Mouse (Mus musculus) intestine, postnatal 0 days (tissue): ENCODE measurements around the gene Add2. TPM values are rescaled to one million over a fixed set of nuclear protein-coding genes. Genes with fewer than 3 reads are reported as not detected.

Experiments
- ATAC-seq: fragments of 200-750 bp; cut with Nextera tagmentation; 2 replicates; pipeline ENCODE4 v1.8.0; 2017; ENCODE audit warnings: mild to moderate bottlenecking, moderate TSS enrichment, moderate library complexity
- H3K27ac ChIP-seq: fragments of 300-500 bp; sonication (generic); 2 replicates; pipeline ENCODE4 v1.5.1; 2014; ENCODE audit warnings: mild to moderate bottlenecking, low read depth, low read length, moderate library complexity
- H3K27me3 ChIP-seq: fragments of 300-500 bp; sonication (generic); replicated peaks from 2 replicates; pipeline ENCODE4 v1.6.1; 2014; ENCODE audit warnings: low read length, mixed read lengths; ENCODE audit not compliant: control insufficient read depth, insufficient read depth
- H3K36me3 ChIP-seq: fragments of 300-500 bp; sonication (generic); 2 replicates; pipeline ENCODE4 v1.6.1; 2014; ENCODE audit warnings: mild to moderate bottlenecking, moderate library complexity; ENCODE audit not compliant: control insufficient read depth, insufficient read depth
- H3K4me1 ChIP-seq: fragments of 300-500 bp; sonication (generic); replicated peaks from 2 replicates; pipeline ENCODE4 v1.6.1; 2014; ENCODE audit warnings: antibody characterized with exemption, low read length, mixed read lengths; ENCODE audit not compliant: control insufficient read depth, insufficient read depth
- H3K4me2 ChIP-seq: fragments of 300-500 bp; sonication (generic); replicated peaks from 2 replicates; pipeline ENCODE4 v1.6.1; 2014; ENCODE audit warnings: low read depth, mild to moderate bottlenecking, moderate library complexity
- H3K4me3 ChIP-seq: fragments of 300-500 bp; sonication (generic); 2 replicates; pipeline ENCODE4 v1.5.1; 2014; ENCODE audit warnings: low read depth, low read length
- H3K9ac ChIP-seq: fragments of 300-500 bp; sonication (generic); 2 replicates; pipeline ENCODE4 v1.6.1; 2014; ENCODE audit warnings: mild to moderate bottlenecking, low read depth, low read length
- H3K9me3 ChIP-seq: fragments of 300-500 bp; sonication (generic); 2 replicates; pipeline ENCODE4 v1.6.1; 2016; ENCODE audit warnings: mixed run types; ENCODE audit not compliant: control insufficient read depth
- CTCF ChIP-seq: sonication (generic); IDR thresholded peaks from 2 replicates; pipeline ENCODE4 v1.5.1; 2016; ENCODE audit warnings: low read depth, mild to moderate bottlenecking, control low read depth, antibody characterized with exemption, moderate library complexity
- WGBS: fragments of 180-500 bp; shearing (Covaris S2); extraction: QIAGEN DNeasy Blood & Tissue Kit; methylation state at CpG from one replicate; pipeline ENCODE4 v1.1.7; 2014; 5-methylcytosine and 5-hydroxymethylcytosine counted together
- polyA plus RNA-seq: library from polyadenylated mRNA; unstranded; fragments of >200 nt; fragmentation: Nextera tagmentation; extraction: Ambion mirVana; gene quantifications from 2 replicates; pipeline ENCODE4 v1.2.1, GENCODE M21; 2015

Add2 gene
- polyA plus RNA-seq, 1 experiment from 2014 or later: 2.0 TPM

DNA sequence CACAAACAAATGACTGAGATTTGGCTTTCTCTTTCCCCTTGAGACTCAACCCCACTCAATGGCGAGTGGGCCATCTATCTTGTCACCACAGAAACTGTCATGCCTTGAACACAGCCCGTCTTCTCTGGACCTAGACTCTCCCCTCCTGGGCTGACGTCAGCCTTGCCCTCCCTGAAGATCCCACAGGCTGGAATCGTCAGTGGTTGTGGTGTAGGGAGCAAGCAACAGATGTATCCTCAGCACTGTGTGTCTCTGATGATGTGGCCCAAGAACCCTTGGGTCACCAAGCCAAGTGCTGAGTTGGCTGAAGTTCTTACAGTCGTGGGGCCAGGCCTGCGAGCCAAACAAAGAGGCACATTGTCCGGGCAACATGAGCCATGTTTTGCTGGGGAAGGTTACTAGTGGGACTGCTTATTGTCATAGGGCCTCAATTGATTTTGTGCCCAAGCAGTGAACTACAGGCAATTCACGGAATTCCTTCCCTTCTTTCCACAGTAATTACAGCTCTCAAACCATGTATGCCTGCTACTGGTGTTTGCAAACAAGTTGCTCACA lies 125.0 kb downstream of the Add2 start:
- no peak overlapping the region for H3K27ac ChIP-seq
- H3K4me1 ChIP-seq: no peaks in the 10 kb centered on the region
- H3K9me3 ChIP-seq: no peaks in the 10 kb centered on the region
- no peak overlapping the region for H3K4me2 ChIP-seq
- H3K4me3 ChIP-seq: no peak overlapping the region
- 77% methylated on average over 8 of the region's 8 CpGs for WGBS
- no peak overlapping the region for H3K9ac ChIP-seq
- no peaks in the 10 kb centered on the region for H3K36me3 ChIP-seq
- TF ChIP-seq CTCF: no peak
- H3K27me3 ChIP-seq: no peaks in the 10 kb centered on the region
- ATAC-seq: no peak

DNA sequence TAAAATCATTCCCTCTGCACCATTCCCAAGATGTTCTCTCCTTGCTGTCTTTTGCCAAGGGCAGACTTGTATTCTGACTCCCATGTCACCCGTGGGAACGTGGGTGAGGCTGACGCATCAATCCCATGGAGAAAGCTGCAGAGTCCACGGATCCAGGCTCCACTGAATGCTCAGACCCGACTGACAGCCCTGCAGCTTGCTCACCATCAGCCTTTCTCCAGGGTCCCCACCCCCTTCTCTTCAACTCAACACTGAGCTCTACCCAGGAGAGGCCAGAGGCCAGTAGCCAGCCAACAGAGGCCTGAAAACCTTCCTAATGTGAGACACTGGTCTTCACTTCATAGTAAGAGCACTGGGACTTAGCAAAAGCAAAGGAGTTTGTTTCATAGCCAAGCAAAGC lies 125.5 kb downstream of the Add2 start:
- Histone ChIP-seq H3K36me3 (no peaks in the 10 kb centered on the region), H3K9me3 (no peaks in the 10 kb centered on the region), H3K9ac (no peak overlapping the region), H3K27ac (no peak overlapping the region), H3K4me3 (no peak overlapping the region), H3K4me1 (no peaks in the 10 kb centered on the region), H3K27me3 (no peaks in the 10 kb centered on the region), H3K4me2 (no peak overlapping the region)
- 76% methylated on average over 5 of the region's 5 CpGs for WGBS
- TF ChIP-seq CTCF: no peak
- ATAC-seq: no peak

- H3K4me1 ChIP-seq: no peaks in the 10 kb centered on the region
- H3K9ac ChIP-seq: no peak overlapping the region
- no peak for TF ChIP-seq CTCF
- H3K27ac ChIP-seq: no peak overlapping the region
- no peaks in the 10 kb centered on the region for H3K9me3 ChIP-seq
- no peak overlapping the region for H3K4me2 ChIP-seq
- ATAC-seq: no peak
- 37% methylated on average over 2 of the region's 2 CpGs for WGBS
- no peaks in the 10 kb centered on the region for H3K27me3 ChIP-seq
- no peak overlapping the region for H3K4me3 ChIP-seq
- H3K36me3 ChIP-seq: no peaks in the 10 kb centered on the region
These were observed 126.0 kb downstream of the Add2 start for GRCm38 (mm10) chr6:86154481-86154880.

DNA sequence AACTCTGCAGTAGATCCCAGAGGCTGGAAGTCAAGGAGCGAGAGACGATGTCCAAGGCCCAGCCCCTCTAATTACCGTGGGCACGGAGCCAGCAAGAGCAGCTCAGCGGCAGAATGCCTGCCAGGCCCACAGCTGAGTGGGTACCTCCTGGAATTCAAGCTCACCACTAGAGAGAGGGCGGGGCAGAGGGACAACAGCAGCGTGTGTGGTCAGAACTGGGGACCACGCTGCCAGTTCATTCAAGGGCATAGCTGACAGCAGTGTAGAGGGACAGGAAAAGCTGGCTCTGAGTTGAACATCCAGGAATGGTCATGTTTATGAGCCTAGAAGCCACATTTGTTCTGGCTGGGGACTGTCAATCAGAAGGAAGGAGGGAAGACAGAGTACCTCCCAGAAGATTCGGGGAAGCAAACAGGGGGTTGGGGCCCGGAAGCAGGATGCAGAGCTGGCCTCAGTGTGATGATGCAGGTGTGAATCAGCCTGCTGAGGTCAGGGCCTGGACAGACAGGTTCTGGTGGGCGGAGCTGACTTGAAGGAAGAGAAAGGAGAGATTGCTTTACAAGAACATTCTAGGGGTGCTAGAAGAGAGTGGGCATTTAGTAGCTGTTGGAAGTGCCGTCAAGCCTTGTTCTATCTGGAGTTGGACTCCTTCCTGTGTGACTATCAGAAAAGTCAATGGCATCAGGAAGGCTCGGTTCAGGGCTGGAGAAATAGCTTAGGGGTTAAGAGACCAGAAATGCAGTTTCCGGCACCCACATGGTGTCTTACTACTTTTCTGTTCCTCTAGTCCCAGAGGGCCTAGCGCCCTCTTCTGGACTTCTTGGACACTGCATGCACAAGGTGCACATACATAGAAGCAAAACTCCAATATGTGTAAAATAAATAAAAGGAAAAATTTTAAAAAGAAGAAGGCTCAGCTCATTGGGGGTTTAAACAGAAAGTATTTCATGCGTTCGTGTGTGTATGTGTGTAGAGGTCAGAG lies 129.1 kb downstream of the Add2 start:
- no peak for ATAC-seq
- Histone ChIP-seq H3K27ac (no peak overlapping the region), H3K4me3 (no peak overlapping the region), H3K9me3 (no peaks in the 10 kb centered on the region), H3K27me3 (no peaks in the 10 kb centered on the region), H3K4me1 (no peaks in the 10 kb centered on the region), H3K36me3 (no peaks in the 10 kb centered on the region), H3K9ac (no peak overlapping the region), H3K4me2 (no peak overlapping the region)
- 49% methylated on average over 17 of the region's 17 CpGs for WGBS
- TF ChIP-seq CTCF: peak; percentile 24; the same call in 1 of the 2 replicates

DNA sequence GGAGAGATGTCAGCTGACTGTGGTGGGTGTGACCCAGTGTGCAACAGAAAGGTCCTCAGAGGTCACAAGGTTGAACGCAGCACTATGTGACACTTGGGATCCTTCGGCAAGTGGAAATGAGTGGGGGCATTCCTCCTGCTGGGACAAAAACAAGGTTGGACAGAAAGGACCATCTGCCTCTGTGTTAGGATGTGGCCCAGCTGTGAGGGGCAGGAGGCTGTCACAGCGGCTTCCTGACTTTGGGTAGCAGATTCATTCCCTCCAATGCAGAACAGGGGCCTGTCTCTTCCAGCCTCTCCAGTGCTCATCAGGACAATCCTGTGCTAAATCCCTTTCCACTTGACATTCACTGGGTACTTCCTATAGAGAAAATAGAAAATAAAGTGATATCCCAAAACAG lies 132.4 kb downstream of the Add2 start:
- no peak for ATAC-seq
- H3K27ac ChIP-seq: no peak overlapping the region
- no peak for TF ChIP-seq CTCF
- no peaks in the 10 kb centered on the region for H3K9me3 ChIP-seq
- no peak overlapping the region for H3K4me2 ChIP-seq
- no peaks in the 10 kb centered on the region for H3K36me3 ChIP-seq
- WGBS: 69% methylated on average over 3 of the region's 3 CpGs
- no peak overlapping the region for H3K4me3 ChIP-seq
- H3K27me3 ChIP-seq: no peaks in the 10 kb centered on the region
- no peaks in the 10 kb centered on the region for H3K4me1 ChIP-seq
- H3K9ac ChIP-seq: no peak overlapping the region

DNA sequence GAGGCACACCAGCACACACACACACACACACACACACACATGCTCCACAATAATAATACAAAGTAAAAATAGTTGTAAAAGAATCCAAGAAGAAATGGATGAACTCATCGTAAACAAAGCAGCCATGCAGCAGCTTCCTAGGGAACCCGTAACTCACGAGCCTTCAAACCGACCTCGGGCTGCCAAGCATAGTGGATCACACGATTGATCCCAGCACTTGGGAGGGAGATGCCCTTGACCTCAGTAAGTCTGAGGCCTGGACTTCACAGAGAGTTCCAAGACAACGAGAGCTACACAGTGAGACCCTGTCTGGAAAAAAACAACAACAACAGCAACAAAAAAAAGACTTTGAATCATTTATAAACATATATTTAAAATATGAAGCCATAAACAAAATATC lies 133.1 kb downstream of the Add2 start:
- TF ChIP-seq CTCF: no peak
- H3K9me3 ChIP-seq: no peaks in the 10 kb centered on the region
- H3K36me3 ChIP-seq: no peaks in the 10 kb centered on the region
- H3K4me2 ChIP-seq: no peak overlapping the region
- H3K27ac ChIP-seq: no peak overlapping the region
- no peaks in the 10 kb centered on the region for H3K4me1 ChIP-seq
- no peak overlapping the region for H3K9ac ChIP-seq
- 51% methylated on average over 7 of the region's 7 CpGs for WGBS
- no peak overlapping the region for H3K4me3 ChIP-seq
- ATAC-seq: no peak
- H3K27me3 ChIP-seq: no peaks in the 10 kb centered on the region
